Mouse (Mus musculus): ENCODE measurements around the gene Taok3. TPM values are rescaled to one million over a fixed set of nuclear protein-coding genes. Genes with fewer than 3 reads are reported as not detected.
"Not testable (repeated sequence)": the region's sequence is repeated elsewhere in the genome, so short reads cannot be mapped to it uniquely, and the experiment has no call there.

Gene Taok3
- polyA plus RNA-seq, 1 experiment from 2014 or later: 41.8 TPM

DNA sequence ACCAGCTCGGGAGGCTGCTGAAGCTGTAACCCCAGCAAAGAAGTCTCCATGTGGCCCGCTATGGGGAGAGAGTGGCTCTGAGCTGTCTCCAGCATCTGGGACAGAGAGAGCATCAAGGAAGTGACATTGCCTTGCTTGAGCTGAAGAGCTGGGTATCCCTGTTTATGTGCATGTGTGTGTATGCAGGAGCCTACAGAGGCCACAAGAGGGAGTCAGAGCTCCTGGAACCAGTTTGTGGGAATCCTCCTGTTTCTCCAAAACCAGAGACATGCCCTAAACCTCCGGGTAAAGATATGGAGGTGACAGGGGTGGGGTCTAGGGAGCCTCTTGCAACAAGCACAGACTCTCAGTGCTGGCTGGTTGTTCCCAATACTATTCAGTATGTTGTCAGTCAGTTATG lies 171.4 kb downstream of the Taok3 start:
- Histone ChIP-seq H3K4me3 (ENCODE audit: low read depth, low read length) (no peak overlapping the region), H3K4me2 (ENCODE audit: low read depth, low read length) (no peak overlapping the region), H3K4me1 (ENCODE audit: control insufficient read depth, low read depth, low read length) (peaks cover 15% of the 10 kb centered on the region), H3K9ac (ENCODE audit: low read depth, low read length) (no peak overlapping the region), H3K36me3 (ENCODE audit: control insufficient read depth, insufficient read depth) (no peaks in the 10 kb centered on the region), H3K27ac (ENCODE audit: low read length) (no peak overlapping the region), H3K9me3 (replicated peaks; ENCODE audit: control insufficient read depth, low read length) (no peaks in the 10 kb centered on the region), H3K27me3 (ENCODE audit: control insufficient read depth, insufficient read depth, low read depth, low read length) (no peaks in the 10 kb centered on the region)
- no peak for ATAC-seq (ENCODE audit: low read depth)
- 77% methylated on average over 3 of the region's 3 CpGs for WGBS (ENCODE audit: insufficient replicate concordance)

DNA sequence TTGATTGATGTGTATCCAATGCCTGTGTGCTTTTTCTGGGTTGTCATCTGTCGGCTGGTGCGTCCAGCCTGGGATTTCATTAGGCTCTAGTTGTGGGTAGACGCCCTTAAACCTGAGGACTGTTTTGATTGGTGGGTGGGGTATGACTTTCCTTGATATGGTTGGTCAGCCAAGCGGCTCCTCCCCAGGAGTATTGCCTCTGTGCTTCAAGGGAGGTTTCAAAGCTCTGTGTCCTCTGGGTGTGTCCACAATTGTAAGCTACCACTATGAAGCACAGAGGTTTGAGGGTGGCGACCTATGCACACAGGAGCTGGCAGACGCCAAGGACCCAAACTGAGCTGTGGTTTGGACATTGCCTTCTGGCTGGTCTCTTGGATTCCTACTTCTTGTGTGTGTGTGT lies 172.6 kb downstream of the Taok3 start:
- Histone ChIP-seq H3K27ac (ENCODE audit: low read length) (no peak overlapping the region), H3K4me2 (ENCODE audit: low read depth, low read length) (no peak overlapping the region), H3K9me3 (replicated peaks; ENCODE audit: control insufficient read depth, low read length) (no peaks in the 10 kb centered on the region), H3K27me3 (ENCODE audit: control insufficient read depth, insufficient read depth, low read depth, low read length) (no peaks in the 10 kb centered on the region), H3K36me3 (ENCODE audit: control insufficient read depth, insufficient read depth) (no peaks in the 10 kb centered on the region), H3K4me3 (ENCODE audit: low read depth, low read length) (no peak overlapping the region), H3K9ac (ENCODE audit: low read depth, low read length) (no peak overlapping the region), H3K4me1 (ENCODE audit: control insufficient read depth, low read depth, low read length) (peaks cover 9% of the 10 kb centered on the region)
- 53% methylated on average over 6 of the region's 6 CpGs for WGBS (ENCODE audit: insufficient replicate concordance)
- no peak for ATAC-seq (ENCODE audit: low read depth)

DNA sequence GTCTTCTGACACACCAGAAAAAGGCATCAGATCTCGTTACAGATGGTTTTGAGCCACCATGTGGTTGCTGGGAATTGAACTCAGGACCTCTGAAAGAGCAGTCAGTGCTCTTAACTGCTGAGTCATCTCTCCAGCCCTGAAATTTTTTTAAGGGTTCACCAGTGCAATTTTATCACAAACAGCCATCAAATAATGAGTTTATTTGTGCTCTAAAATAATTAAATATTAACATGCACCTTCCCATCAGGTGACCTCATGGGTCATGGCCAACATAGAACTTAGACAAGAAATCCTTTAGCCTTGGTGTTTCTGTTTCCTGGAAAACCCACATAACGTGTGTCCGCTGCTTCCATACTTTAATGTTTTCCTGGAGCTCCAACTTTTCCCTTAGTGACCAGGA lies 173.8 kb downstream of the Taok3 start:
- not testable (repeated sequence) for H3K4me2 ChIP-seq (ENCODE audit: low read depth, low read length); H3K4me1 ChIP-seq (ENCODE audit: control insufficient read depth, low read depth, low read length); ATAC-seq (ENCODE audit: low read depth); H3K36me3 ChIP-seq (ENCODE audit: control insufficient read depth, insufficient read depth); H3K27me3 ChIP-seq (ENCODE audit: control insufficient read depth, insufficient read depth, low read depth, low read length); H3K27ac ChIP-seq (ENCODE audit: low read length); H3K4me3 ChIP-seq (ENCODE audit: low read depth, low read length); H3K9me3 ChIP-seq (replicated peaks; ENCODE audit: control insufficient read depth, low read length); H3K9ac ChIP-seq (ENCODE audit: low read depth, low read length)
- WGBS (ENCODE audit: insufficient replicate concordance): 65% methylated on average over 3 of the region's 3 CpGs

DNA sequence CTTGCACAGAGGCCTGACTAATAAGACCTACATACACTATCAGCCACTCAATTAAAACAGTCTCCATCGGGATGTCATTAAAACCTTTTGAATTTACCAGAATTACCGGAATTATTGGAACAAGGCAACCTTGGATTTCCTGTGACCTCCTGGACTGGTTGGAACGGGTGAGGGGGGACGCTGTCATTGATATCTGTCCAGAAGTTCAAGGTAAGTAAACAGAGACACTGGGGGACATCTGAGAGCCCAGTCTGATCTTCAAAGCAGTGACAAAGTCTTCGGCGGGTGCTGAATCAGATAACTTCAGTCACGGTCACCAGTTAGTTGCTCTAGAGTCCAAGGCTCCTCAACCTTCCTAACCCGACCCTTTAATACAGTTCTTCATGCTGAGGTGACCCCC lies 175.1 kb downstream of the Taok3 start:
- Histone ChIP-seq H3K27me3 (ENCODE audit: control insufficient read depth, insufficient read depth, low read depth, low read length) (no peaks in the 10 kb centered on the region), H3K36me3 (ENCODE audit: control insufficient read depth, insufficient read depth) (no peaks in the 10 kb centered on the region), H3K9ac (ENCODE audit: low read depth, low read length) (no peak overlapping the region), H3K9me3 (replicated peaks; ENCODE audit: control insufficient read depth, low read length) (no peaks in the 10 kb centered on the region), H3K4me2 (ENCODE audit: low read depth, low read length) (no peak overlapping the region), H3K4me3 (ENCODE audit: low read depth, low read length) (no peak overlapping the region), H3K27ac (ENCODE audit: low read length) (no peak overlapping the region), H3K4me1 (ENCODE audit: control insufficient read depth, low read depth, low read length) (no peaks in the 10 kb centered on the region)
- ATAC-seq (ENCODE audit: low read depth): 0 out of 2 replicates have a peak, but pooled peaks have one; percentile 21
- WGBS (ENCODE audit: insufficient replicate concordance): 68% methylated on average over 8 of the region's 8 CpGs

DNA sequence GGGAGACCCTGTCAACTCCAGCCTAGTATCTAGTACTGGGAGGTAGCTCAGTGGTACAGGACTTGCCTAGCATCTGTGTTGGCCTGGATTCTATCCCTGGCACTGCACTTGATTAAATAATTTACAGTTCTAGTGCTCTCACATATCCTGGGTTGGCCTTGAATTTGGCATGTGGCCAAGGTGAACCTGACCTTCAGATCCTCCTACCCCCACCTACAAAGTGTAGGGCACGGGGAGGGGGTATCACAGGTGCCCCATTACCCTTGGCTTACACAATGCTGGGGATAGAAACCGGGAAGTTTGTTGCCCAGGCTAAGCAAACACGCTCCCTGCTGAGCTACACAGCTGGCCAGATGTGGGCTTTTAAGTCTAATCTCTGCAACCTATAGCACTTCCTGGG lies 183.0 kb downstream of the Taok3 start:
- Histone ChIP-seq H3K9ac (ENCODE audit: low read depth, low read length) (no peak overlapping the region), H3K27me3 (ENCODE audit: control insufficient read depth, insufficient read depth, low read depth, low read length) (no peaks in the 10 kb centered on the region), H3K27ac (ENCODE audit: low read length) (no peak overlapping the region), H3K36me3 (ENCODE audit: control insufficient read depth, insufficient read depth) (no peaks in the 10 kb centered on the region), H3K4me3 (ENCODE audit: low read depth, low read length) (no peak overlapping the region), H3K9me3 (replicated peaks; ENCODE audit: control insufficient read depth, low read length) (no peaks in the 10 kb centered on the region), H3K4me2 (ENCODE audit: low read depth, low read length) (no peak overlapping the region), H3K4me1 (ENCODE audit: control insufficient read depth, low read depth, low read length) (no peaks in the 10 kb centered on the region; the same call in 1 of the 2 replicates)
- 53% methylated on average over 3 of the region's 3 CpGs for WGBS (ENCODE audit: insufficient replicate concordance)
- 0 out of 2 replicates have a peak, but pooled peaks have one; percentile 9 for ATAC-seq (ENCODE audit: low read depth)

DNA sequence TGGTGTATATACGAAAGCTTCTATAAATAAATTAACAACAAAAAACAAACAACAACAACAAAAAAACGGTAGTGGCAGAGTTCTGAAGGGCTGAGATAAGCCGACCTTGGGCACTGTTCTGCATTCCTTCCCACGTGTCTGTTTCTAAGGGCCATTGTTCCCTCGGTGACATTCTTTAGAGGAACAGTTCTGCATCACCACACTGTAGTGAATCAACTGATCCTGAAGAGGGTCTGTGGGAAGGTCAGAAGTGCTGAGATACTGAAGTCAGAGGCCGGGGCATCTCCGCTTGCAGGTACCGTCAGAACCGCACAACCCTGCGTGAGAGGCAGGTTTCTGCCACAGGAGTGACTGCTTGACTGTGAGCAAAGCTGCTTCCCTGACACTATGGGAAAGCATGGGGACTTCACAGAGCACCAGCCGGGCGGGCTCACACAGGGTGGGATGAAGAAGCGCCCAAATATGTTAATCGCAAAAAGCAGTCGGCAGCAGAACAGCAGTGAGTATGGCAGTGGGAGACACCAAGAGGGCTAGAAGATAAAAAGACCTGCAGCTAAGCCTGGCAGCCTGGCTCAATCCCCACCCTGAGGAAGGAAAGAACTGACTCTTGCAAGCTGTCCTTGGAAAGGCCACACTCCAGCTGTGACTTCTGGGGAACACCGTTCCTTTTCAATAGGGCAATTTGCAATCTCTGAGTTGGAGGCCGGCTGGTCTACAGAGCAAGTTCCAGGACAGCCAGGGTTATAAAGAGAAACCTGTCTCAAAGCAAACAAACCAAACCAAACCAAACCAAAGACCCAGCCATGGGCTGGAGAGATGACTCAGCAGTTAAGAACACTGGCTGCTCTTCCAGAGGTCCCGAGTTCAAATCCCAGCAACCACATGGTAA lies 184.0 kb downstream of the Taok3 start:
- WGBS (ENCODE audit: insufficient replicate concordance): 54% methylated on average over 18 of the region's 18 CpGs
- ATAC-seq (ENCODE audit: low read depth): no peak

DNA sequence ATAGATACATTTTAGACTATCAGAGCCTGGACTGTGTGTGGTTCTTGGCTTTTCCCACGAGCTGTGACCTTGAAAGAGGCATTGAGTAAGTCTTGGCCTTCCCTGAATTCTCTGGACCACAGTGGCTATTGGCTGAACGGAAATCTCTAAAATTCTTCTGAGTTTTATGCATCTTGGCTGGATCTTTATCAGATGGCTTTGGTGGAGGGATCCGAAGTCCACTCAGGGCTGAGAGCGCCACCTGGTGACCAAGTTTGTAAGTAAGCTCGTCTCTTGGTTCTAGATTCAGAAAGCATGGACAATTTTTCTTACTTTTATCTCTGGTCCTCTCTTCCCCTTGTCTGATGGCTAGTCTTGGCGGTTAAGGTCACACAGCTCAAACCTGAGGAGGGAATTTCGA lies 185.0 kb downstream of the Taok3 start:
- Histone ChIP-seq H3K27me3 (ENCODE audit: control insufficient read depth, insufficient read depth, low read depth, low read length) (no peaks in the 10 kb centered on the region), H3K4me2 (ENCODE audit: low read depth, low read length) (no peak overlapping the region), H3K9me3 (replicated peaks; ENCODE audit: control insufficient read depth, low read length) (no peaks in the 10 kb centered on the region), H3K9ac (ENCODE audit: low read depth, low read length) (no peak overlapping the region), H3K4me1 (ENCODE audit: control insufficient read depth, low read depth, low read length) (no peaks in the 10 kb centered on the region; the same call in 1 of the 2 replicates), H3K27ac (ENCODE audit: low read length) (no peak overlapping the region), H3K4me3 (ENCODE audit: low read depth, low read length) (no peak overlapping the region), H3K36me3 (ENCODE audit: control insufficient read depth, insufficient read depth) (no peaks in the 10 kb centered on the region)
- ATAC-seq (ENCODE audit: low read depth): no peak
- 41% methylated on average over 7 of the region's 7 CpGs for WGBS (ENCODE audit: insufficient replicate concordance)

More for the DNA sequence above, 184.0 kb downstream of the Taok3 start:
- Histone ChIP-seq H3K4me3 (ENCODE audit: low read depth, low read length) (no peak overlapping the region), H3K36me3 (ENCODE audit: control insufficient read depth, insufficient read depth) (no peaks in the 10 kb centered on the region), H3K9ac (ENCODE audit: low read depth, low read length) (no peak overlapping the region), H3K27me3 (ENCODE audit: control insufficient read depth, insufficient read depth, low read depth, low read length) (no peaks in the 10 kb centered on the region), H3K27ac (ENCODE audit: low read length) (no peak overlapping the region), H3K4me1 (ENCODE audit: control insufficient read depth, low read depth, low read length) (no peaks in the 10 kb centered on the region; the same call in 1 of the 2 replicates), H3K9me3 (replicated peaks; ENCODE audit: control insufficient read depth, low read length) (no peaks in the 10 kb centered on the region), H3K4me2 (ENCODE audit: low read depth, low read length) (no peak overlapping the region)

DNA sequence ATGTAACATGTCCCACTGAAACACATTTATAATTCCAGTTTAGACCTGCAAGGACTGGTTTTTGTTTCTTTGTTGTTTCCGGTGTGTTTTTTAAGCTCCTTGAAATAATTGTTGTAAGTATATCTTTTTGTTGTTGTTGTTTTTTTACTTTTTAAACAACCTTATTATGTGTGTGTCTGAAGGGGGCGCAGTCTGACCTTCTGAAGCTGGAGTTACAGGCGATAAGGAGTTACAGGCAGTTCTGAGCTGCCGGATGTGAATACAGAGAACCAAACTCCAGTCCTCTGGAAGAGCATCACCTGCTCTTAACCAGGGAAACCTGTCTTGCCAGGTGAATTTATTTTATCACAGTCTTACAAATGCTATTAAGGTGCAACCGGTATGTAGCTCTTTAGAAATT lies 185.8 kb downstream of the Taok3 start:
- no peak for ATAC-seq (ENCODE audit: low read depth)
- WGBS (ENCODE audit: insufficient replicate concordance): 74% methylated on average over 5 of the region's 5 CpGs
- no peak overlapping the region for H3K27ac ChIP-seq (ENCODE audit: low read length)

DNA sequence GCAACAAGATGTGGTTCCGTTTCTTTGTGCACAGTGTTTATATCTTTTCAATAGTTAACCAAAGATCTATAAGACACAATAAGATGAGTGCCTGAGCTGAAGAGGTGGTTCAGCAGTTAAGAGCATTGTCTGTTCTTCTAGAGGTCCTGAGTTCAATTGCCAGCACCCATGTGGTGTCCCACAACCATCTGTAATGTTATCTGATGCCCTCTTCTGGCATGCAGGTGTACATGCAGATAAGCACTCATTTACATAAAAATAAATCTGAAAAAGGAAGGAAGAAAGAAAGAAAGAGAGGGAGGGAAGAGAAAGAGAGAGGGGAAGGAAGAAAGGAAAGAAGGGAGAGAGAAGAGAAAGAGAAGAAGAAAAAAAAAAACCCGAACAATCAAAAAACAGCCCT lies 186.9 kb downstream of the Taok3 start:
- H3K27ac ChIP-seq (ENCODE audit: low read length): no peak overlapping the region
- H3K4me3 ChIP-seq (ENCODE audit: low read depth, low read length): no peak overlapping the region
- H3K27me3 ChIP-seq (ENCODE audit: control insufficient read depth, insufficient read depth, low read depth, low read length): no peaks in the 10 kb centered on the region
- 70% methylated on average over 2 of the region's 2 CpGs for WGBS (ENCODE audit: insufficient replicate concordance)
- no peaks in the 10 kb centered on the region for H3K9me3 ChIP-seq (replicated peaks; ENCODE audit: control insufficient read depth, low read length)
- no peaks in the 10 kb centered on the region; the same call in 1 of the 2 replicates for H3K4me1 ChIP-seq (ENCODE audit: control insufficient read depth, low read depth, low read length)
- no peak overlapping the region for H3K9ac ChIP-seq (ENCODE audit: low read depth, low read length)
- no peaks in the 10 kb centered on the region for H3K36me3 ChIP-seq (ENCODE audit: control insufficient read depth, insufficient read depth)
- H3K4me2 ChIP-seq (ENCODE audit: low read depth, low read length): no peak overlapping the region
- ATAC-seq (ENCODE audit: low read depth): no peak

More for the DNA sequence above, 185.8 kb downstream of the Taok3 start:
- Histone ChIP-seq H3K4me3 (ENCODE audit: low read depth, low read length) (no peak overlapping the region), H3K4me1 (ENCODE audit: control insufficient read depth, low read depth, low read length) (no peaks in the 10 kb centered on the region; the same call in 1 of the 2 replicates), H3K36me3 (ENCODE audit: control insufficient read depth, insufficient read depth) (no peaks in the 10 kb centered on the region), H3K9ac (ENCODE audit: low read depth, low read length) (no peak overlapping the region), H3K4me2 (ENCODE audit: low read depth, low read length) (no peak overlapping the region), H3K27me3 (ENCODE audit: control insufficient read depth, insufficient read depth, low read depth, low read length) (no peaks in the 10 kb centered on the region), H3K9me3 (replicated peaks; ENCODE audit: control insufficient read depth, low read length) (no peaks in the 10 kb centered on the region)
